Mouse (Mus musculus): ENCODE results near the gene Stk40.
A peak's percentile ranks its signal among the peaks of the same experiment; 100 is the strongest.
"Not testable (repeated sequence)": the region's sequence is repeated elsewhere in the genome, so short reads cannot be mapped to it uniquely, and the experiment has no call there.

Gene Stk40

GRCm38 (mm10) chr4:126103590-126104068 is at the start of gene Stk40:
TSS of gene Stk40 (plus strand) at chr4:126103957.
- DNase-seq (ENCODE audit: low spot score in 2 of 2) = peak; percentile 93

DNA sequence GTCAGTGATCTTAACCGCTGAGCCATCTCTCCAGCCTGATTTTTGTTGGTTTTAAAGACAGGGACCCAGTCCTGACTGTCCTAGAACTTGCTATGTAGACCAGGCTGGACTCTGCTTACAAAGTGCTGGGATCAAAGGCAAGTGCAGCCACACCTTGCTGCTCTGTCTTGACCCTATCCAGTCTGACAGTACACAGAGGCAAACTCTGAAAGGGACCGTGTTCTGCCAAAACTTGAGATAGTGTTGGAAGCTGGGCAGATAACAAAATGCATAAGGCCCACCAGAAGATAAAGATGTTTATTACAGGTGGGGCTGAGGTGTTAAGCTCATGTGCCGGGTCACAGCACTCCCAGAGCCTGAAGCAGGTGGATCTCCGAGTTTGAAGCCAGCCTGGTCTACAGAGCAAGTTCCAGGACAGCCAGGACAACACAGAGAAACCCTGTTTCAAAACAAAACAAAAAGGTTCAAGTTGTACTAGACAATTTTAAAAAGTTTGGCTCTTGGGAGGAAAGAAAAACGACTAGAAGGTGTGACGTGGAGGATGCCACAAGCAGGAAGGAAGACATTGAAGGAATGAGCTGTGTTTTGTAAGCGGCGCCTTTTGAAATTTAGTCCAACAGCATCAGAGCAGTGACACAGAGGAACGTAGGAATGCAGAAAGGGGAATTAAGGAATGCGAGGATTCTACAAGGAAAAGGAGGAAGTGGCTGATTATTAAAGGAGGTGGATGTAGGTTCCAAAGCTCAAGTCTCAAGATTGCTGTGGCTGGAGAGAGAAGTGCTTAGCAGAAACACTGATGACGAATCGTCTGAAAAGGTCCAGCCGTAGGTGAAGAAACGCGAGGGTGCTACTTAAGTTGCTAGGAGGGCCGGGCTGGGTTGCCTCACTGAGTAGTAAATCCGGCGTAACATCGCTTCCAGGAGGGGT is 46.3 kb upstream of the Stk40 start:
- no peak for DNase-seq (ENCODE audit: low spot score in 2 of 2)

- peak; percentile 91 to 92 for DNase-seq (ENCODE audit: low spot score in 2 of 2)
Measured at GRCm38 (mm10) chr4:126058134-126058996, 45.4 kb upstream of the Stk40 start, which contains the start of gene Oscp1. TSS of gene Oscp1 (plus strand) at chr4:126058565.

- peak; percentile 47 for DNase-seq (ENCODE audit: low spot score in 2 of 2)
Measured at GRCm38 (mm10) chr4:126058997-126059362, 44.8 kb upstream of the Stk40 start.

GRCm38 (mm10) chr4:126062856-126063255 is 40.9 kb upstream of the Stk40 start:
- no peak for DNase-seq (ENCODE audit: low spot score in 2 of 2)

GRCm38 (mm10) chr4:126065241-126065640 is 38.5 kb upstream of the Stk40 start:
- peak; percentile 22 to 44 for DNase-seq (ENCODE audit: low spot score in 2 of 2)

GRCm38 (mm10) chr4:126067401-126068077 is 36.2 kb upstream of the Stk40 start:
- DNase-seq (ENCODE audit: low spot score in 2 of 2) = no peak

DNA sequence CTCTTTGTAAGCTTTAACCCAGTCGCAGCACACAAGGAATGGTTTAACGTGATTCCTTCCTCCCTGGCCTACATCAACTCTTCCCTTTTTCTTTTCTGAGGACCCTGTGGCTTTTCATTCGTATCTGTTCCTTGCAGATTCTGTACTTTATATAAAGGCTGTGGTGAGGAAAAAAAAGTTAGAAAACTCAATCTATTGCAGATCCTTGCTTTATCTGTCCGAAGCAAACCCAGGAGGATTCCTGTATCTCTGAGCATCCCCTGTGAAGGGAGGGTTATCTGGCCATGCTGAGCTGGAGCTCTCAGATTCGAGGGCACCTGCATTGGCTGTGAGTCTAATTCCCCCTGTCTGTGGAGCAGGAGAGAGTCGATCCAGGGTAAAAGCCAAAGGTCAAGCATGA is 34.9 kb upstream of the Stk40 start:
- DNase-seq (ENCODE audit: low spot score in 2 of 2) = no peak

DNA sequence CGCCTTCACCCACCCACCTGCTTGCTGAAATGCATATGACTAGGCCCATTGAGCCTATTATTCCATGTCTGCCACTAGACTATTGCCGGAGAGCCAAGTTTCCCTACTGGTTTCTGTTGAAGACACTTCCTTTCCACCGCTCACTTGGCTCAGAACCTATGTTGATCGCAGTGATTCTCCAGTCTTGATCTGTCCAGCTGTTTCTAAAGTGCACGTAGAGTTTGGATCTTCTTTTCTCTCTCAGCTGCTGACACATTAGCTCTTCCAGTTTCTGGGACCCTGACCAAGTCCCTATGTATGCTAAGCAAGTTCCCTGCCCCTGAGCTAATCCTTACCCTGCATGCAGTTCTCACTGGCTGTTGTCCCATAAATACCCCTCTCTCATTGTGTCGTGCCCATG is 25.9 kb upstream of the Stk40 start:
- DNase-seq (ENCODE audit: low spot score in 2 of 2) = no peak

DNA sequence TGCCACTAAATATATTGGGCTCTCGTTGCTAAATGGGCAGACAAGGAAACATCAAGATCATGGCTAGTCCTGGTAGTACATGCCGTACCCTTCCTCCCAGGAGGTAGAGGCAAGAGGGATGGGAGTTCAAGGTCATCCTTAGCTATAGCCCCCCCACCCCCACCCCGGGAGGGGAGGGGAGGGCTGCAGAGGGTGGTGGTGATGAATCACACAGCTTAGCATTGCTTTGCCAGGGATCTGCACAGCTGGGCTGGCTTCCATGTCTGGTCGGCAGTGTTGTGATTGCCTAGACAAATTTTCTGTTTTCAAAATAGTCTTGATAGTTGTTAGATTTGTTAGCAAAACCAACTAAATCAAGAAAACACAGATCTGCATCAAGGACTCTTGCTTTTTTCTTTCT is 24.5 kb upstream of the Stk40 start:
- DNase-seq (ENCODE audit: low spot score in 2 of 2) = no peak

- DNase-seq (ENCODE audit: low spot score in 2 of 2) = no peak
Measured at GRCm38 (mm10) chr4:126081601-126082000, 22.2 kb upstream of the Stk40 start.

DNA sequence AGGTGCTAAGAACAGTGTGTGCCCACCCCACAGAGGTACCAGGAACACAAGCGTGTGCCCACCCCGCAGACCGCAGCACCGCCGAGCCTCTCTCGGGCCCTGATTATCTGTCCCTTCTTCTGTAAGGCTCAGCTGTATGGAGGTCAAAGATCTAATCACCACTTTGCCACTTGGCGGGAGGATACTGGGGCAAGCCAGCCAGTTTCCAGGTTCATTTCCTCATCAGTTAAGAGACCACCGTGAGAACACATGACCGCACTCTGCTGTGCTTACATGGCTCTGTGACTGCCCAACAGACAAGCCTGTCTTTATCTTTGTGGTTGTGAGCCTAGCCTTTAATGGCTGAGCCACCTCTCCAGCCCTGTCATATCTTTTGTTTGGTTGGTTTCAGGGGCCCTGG is 20.7 kb upstream of the Stk40 start:
- no peak for DNase-seq (ENCODE audit: low spot score in 2 of 2)

GRCm38 (mm10) chr4:126084382-126084781 is 19.4 kb upstream of the Stk40 start:
- no peak for DNase-seq (ENCODE audit: low spot score in 2 of 2)

DNA sequence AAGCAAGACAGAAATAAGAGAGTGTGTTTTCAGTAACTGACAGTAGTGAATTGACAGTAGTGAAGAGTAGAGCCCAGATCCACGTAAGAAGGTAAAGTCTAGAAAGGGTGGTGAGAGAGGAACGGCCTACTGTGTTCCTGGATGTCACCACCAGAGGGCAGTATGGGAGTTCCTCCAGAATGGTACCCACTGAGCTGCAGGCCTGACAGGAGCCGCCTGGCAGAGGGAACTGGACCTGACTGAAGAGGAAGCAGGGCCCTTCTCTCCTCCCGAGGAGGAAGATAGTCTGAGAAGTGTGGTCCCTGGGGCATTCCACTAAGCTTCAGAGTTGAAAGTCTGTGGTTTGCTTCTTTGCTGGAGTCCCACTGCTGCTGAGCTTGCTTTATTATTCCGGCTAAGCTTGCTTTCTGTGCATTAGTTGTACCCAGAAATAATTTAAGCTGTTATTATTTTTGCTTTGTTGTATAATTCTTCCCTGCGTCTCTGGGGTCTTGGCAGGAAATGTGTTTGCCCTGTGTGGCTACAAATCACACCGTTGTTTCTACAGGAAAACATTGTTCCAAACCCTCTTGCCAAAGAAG is 17.7 kb upstream of the Stk40 start:
- DNase-seq (ENCODE audit: low spot score in 2 of 2) = peak; percentile 45 to 72

GRCm38 (mm10) chr4:126090101-126090847 is 13.5 kb upstream of the Stk40 start:
- DNase-seq (ENCODE audit: low spot score in 2 of 2) = no peak

DNA sequence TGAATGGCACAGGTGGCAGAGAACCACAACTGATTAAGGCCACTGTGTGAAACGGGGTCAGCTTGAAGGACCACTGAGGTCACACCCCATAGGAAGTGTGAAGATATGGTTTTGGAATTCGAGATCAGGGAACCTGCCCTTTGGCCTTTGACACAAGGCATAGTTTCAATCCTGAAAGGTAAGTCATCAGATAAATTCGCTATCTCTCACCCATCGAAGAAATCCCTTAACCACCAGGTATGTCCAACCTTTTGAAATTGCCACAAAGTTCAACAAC is 13.0 kb upstream of the Stk40 start:
- no peak for DNase-seq (ENCODE audit: low spot score in 2 of 2)

DNA sequence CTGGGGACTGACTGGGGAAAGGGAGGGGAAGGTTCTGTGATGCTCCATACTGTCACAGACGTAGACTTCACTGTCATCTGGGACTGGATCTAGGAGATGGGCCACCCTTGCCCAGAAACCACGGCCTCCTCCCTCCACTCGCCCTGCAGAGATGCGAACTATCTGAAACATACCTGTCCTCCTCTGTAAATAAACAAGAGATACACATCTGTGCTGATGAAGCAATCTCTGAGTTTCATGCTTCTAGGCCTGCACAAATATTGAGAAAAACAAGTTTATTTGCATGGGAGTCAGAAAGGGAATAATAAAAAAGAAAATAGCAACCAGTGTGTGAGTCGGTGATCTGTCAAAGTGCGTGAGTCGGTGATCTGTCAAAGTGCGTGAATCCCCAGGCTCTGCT is 11.9 kb upstream of the Stk40 start:
- DNase-seq (ENCODE audit: low spot score in 2 of 2) = no peak

GRCm38 (mm10) chr4:126095622-126096430 is 7.9 kb upstream of the Stk40 start:
- not testable (repeated sequence) for DNase-seq (ENCODE audit: low spot score in 2 of 2)

- peak; percentile 92 to 95 for DNase-seq (ENCODE audit: low spot score in 2 of 2)
Measured at GRCm38 (mm10) chr4:126096464-126097111, 7.2 kb upstream of the Stk40 start, which contains the start of gene Lsm10. TSS of gene Lsm10 (plus strand) at chr4:126096623.
